Mouse (Mus musculus): ENCODE data around the gene Zdhhc14.

- TF ChIP-seq POLR2A (IDR thresholded peaks at IDR 0.05; ENCODE audit: low read depth, low read length) (no peak), CTCF (IDR thresholded peaks at IDR 0.05; ENCODE audit: extremely low read depth, insufficient read depth, insufficient read length, insufficient replicate concordance) (no peak)
Measured at GRCm38 (mm10) chr17:5623181-5623580, 130.8 kb downstream of the Zdhhc14 start.

Data from spleen, adult 2 months (tissue).